Mouse (Mus musculus): ENCODE measurements at regions not wholly inside any gene's neighbourhood (a gene's known extent, or its start where the extent isn't known, plus 50 kb on each side); places are given as distances from the start of the nearest gene placed in this dataset.
A peak's percentile ranks its signal among the peaks of the same experiment; 100 is the strongest.

GRCm38 (mm10) chr9:85400600-85401313 is 73.6 kb upstream of the Tent5a start:
- whole genome bisulfite sequencing, result 52% methylated on average over 12 of the region's 12 CpGs
- peak; percentile 50; the same call in 1 of the 2 replicates for ATAC-seq (ENCODE audit: low FRiP score)

GRCm38 (mm10) chr9:85394975-85395374 is 67.8 kb upstream of the Tent5a start:
- Histone ChIP-seq H3K9ac (replicated peaks) (no peak overlapping the region), H3K4me1 (no peaks in the 10 kb centered on the region), H3K27me3 (replicated peaks) (no peaks in the 10 kb centered on the region), H3K36me3 (no peaks in the 10 kb centered on the region), H3K4me2 (no peak overlapping the region), H3K27ac (replicated peaks) (no peak overlapping the region), H3K4me3 (replicated peaks) (no peak overlapping the region), H3K9me3 (replicated peaks) (no peaks in the 10 kb centered on the region)
- no peak for ATAC-seq (ENCODE audit: low FRiP score)
- 76% methylated on average over 6 of the region's 6 CpGs for WGBS

More at GRCm38 (mm10) chr9:85400600-85401313, 73.6 kb upstream of the Tent5a start:
- Histone ChIP-seq H3K9me3 (replicated peaks) (no peaks in the 10 kb centered on the region), H3K36me3 (no peaks in the 10 kb centered on the region), H3K9ac (replicated peaks) (no peak overlapping the region), H3K27ac (replicated peaks) (no peak overlapping the region), H3K4me2 (no peak overlapping the region), H3K4me3 (replicated peaks) (no peak overlapping the region), H3K27me3 (replicated peaks) (no peaks in the 10 kb centered on the region), H3K4me1 (0 out of 2 replicates have a peak, but pooled peaks cover 6% of the 10 kb centered on the region)

GRCm38 (mm10) chr9:85391283-85391682 is 64.1 kb upstream of the Tent5a start:
- Histone ChIP-seq H3K4me2 (no peak overlapping the region), H3K36me3 (no peaks in the 10 kb centered on the region), H3K9me3 (replicated peaks) (no peaks in the 10 kb centered on the region), H3K9ac (replicated peaks) (no peak overlapping the region), H3K27me3 (replicated peaks) (no peaks in the 10 kb centered on the region), H3K4me1 (no peaks in the 10 kb centered on the region), H3K4me3 (replicated peaks) (no peak overlapping the region), H3K27ac (replicated peaks) (no peak overlapping the region)
- 96% methylated on average over 2 of the region's 2 CpGs for WGBS
- ATAC-seq (ENCODE audit: low FRiP score), result no peak

- H3K9ac ChIP-seq (replicated peaks), result no peak overlapping the region
- WGBS, result 93% methylated on average over 7 of the region's 7 CpGs
- ATAC-seq (ENCODE audit: low FRiP score), result no peak
These were observed 61.7 kb upstream of the Tent5a start for GRCm38 (mm10) chr9:85388775-85389393.

GRCm38 (mm10) chr9:85382413-85382812 is 55.3 kb upstream of the Tent5a start:
- 90% methylated on average over 2 of the region's 2 CpGs for WGBS
- no peaks in the 10 kb centered on the region for H3K4me1 ChIP-seq
- no peak overlapping the region for H3K9ac ChIP-seq (replicated peaks)

More at GRCm38 (mm10) chr9:85388775-85389393, 61.7 kb upstream of the Tent5a start:
- no peaks in the 10 kb centered on the region for H3K4me1 ChIP-seq
- H3K27ac ChIP-seq (replicated peaks), result no peak overlapping the region
- H3K4me3 ChIP-seq (replicated peaks), result no peak overlapping the region
- H3K36me3 ChIP-seq, result no peaks in the 10 kb centered on the region
- H3K9me3 ChIP-seq (replicated peaks), result no peaks in the 10 kb centered on the region
- no peaks in the 10 kb centered on the region for H3K27me3 ChIP-seq (replicated peaks)
- H3K4me2 ChIP-seq, result no peak overlapping the region

GRCm38 (mm10) chr9:85380756-85381155 is 53.6 kb upstream of the Tent5a start:
- Histone ChIP-seq H3K4me1 (no peaks in the 10 kb centered on the region), H3K4me2 (no peak overlapping the region), H3K9me3 (replicated peaks) (no peaks in the 10 kb centered on the region), H3K36me3 (no peaks in the 10 kb centered on the region), H3K27ac (replicated peaks) (no peak overlapping the region), H3K4me3 (replicated peaks) (no peak overlapping the region), H3K9ac (replicated peaks) (no peak overlapping the region), H3K27me3 (replicated peaks) (no peaks in the 10 kb centered on the region)
- ATAC-seq (ENCODE audit: low FRiP score), result no peak
- WGBS, result 80% methylated on average over 5 of the region's 5 CpGs

More at GRCm38 (mm10) chr9:85382413-85382812, 55.3 kb upstream of the Tent5a start:
- H3K9me3 ChIP-seq (replicated peaks), result no peaks in the 10 kb centered on the region
- H3K4me3 ChIP-seq (replicated peaks), result no peak overlapping the region
- H3K36me3 ChIP-seq, result no peaks in the 10 kb centered on the region
- ATAC-seq (ENCODE audit: low FRiP score), result no peak
- no peaks in the 10 kb centered on the region for H3K27me3 ChIP-seq (replicated peaks)
- no peak overlapping the region for H3K4me2 ChIP-seq
- no peak overlapping the region for H3K27ac ChIP-seq (replicated peaks)

- Histone ChIP-seq H3K4me2 (no peak overlapping the region), H3K4me1 (no peaks in the 10 kb centered on the region), H3K9ac (replicated peaks) (no peak overlapping the region), H3K27me3 (replicated peaks) (no peaks in the 10 kb centered on the region), H3K36me3 (no peaks in the 10 kb centered on the region), H3K4me3 (replicated peaks) (no peak overlapping the region), H3K27ac (replicated peaks) (no peak overlapping the region), H3K9me3 (replicated peaks) (no peaks in the 10 kb centered on the region)
- 86% methylated on average over 2 of the region's 2 CpGs for WGBS
- no peak for ATAC-seq (ENCODE audit: low FRiP score)
These were observed 52.0 kb upstream of the Tent5a start for GRCm38 (mm10) chr9:85379135-85379534.
